Mouse (Mus musculus) layer of hippocampus, adult 9-11 months (tissue): Measurements from ENCODE around the gene Prom1.
"Not testable (repeated sequence)": the region's sequence is repeated elsewhere in the genome, so short reads cannot be mapped to it uniquely, and the experiment has no call there.

Experiments used
- DNase-seq: peaks from one replicate; pipeline ENCODE4 v3.0.0; 2022

Prom1 gene

GRCm38 (mm10) chr5:44101231-44102110 is at the start of gene Prom1:
TSS of gene Prom1 (minus strand) at chr5:44102032.
- no peak for DNase-seq

GRCm38 (mm10) chr5:44147732-44148131 is 45.9 kb upstream of the Prom1 start:
- DNase-seq = peak; percentile 17

GRCm38 (mm10) chr5:44146437-44147332 is 44.9 kb upstream of the Prom1 start:
- DNase-seq = no peak

- DNase-seq = no peak
Observed at GRCm38 (mm10) chr5:44143467-44144235, 41.8 kb upstream of the Prom1 start.

- DNase-seq = no peak
Observed at GRCm38 (mm10) chr5:44127487-44127886, 25.7 kb upstream of the Prom1 start.

- DNase-seq = not testable (repeated sequence)
Observed at GRCm38 (mm10) chr5:44126574-44126973, 24.7 kb upstream of the Prom1 start.

GRCm38 (mm10) chr5:44121390-44121789 is 19.6 kb upstream of the Prom1 start:
- no peak for DNase-seq

GRCm38 (mm10) chr5:44113138-44113537 is 11.3 kb upstream of the Prom1 start:
- no peak for DNase-seq

GRCm38 (mm10) chr5:44109121-44109520 is 7.3 kb upstream of the Prom1 start:
- DNase-seq = no peak

- no peak for DNase-seq
Observed at GRCm38 (mm10) chr5:44108125-44108524, 6.3 kb upstream of the Prom1 start.

- DNase-seq = no peak
Observed at GRCm38 (mm10) chr5:44105192-44105591, 3.4 kb upstream of the Prom1 start.

GRCm38 (mm10) chr5:44104686-44105085 is 2.9 kb upstream of the Prom1 start:
- DNase-seq = no peak

- no peak for DNase-seq
Observed at GRCm38 (mm10) chr5:44104120-44104519, 2.3 kb upstream of the Prom1 start.

- no peak for DNase-seq
Observed at GRCm38 (mm10) chr5:44103121-44103520, 1.3 kb upstream of the Prom1 start.

- no peak for DNase-seq
Observed at GRCm38 (mm10) chr5:44100544-44101230, 1.1 kb downstream of the Prom1 start.

GRCm38 (mm10) chr5:44100187-44100543 is 1.7 kb downstream of the Prom1 start:
- no peak for DNase-seq

GRCm38 (mm10) chr5:44096996-44097395 is 4.8 kb downstream of the Prom1 start:
- no peak for DNase-seq

- DNase-seq = no peak
Observed at GRCm38 (mm10) chr5:44096106-44096505, 5.7 kb downstream of the Prom1 start.

GRCm38 (mm10) chr5:44095697-44096096 is 6.1 kb downstream of the Prom1 start:
- no peak for DNase-seq

- no peak for DNase-seq
Observed at GRCm38 (mm10) chr5:44087034-44087433, 14.8 kb downstream of the Prom1 start.

- no peak for DNase-seq
Observed at GRCm38 (mm10) chr5:44085871-44086270, 16.0 kb downstream of the Prom1 start.

GRCm38 (mm10) chr5:44081108-44081507 is 20.7 kb downstream of the Prom1 start:
- DNase-seq = no peak
